Mouse (Mus musculus): ENCODE results near the gene B3gnt3. TPM values are rescaled to one million over a fixed set of nuclear protein-coding genes. Genes with fewer than 3 reads are reported as not detected.
"Not testable (repeated sequence)": the region's sequence is repeated elsewhere in the genome, so short reads cannot be mapped to it uniquely, and the experiment has no call there.

B3gnt3 gene
- total and polyA plus RNA-seq, 3 experiments = 6.1 to 8.6 (median 6.4) TPM

- TF ChIP-seq EP300 (IDR thresholded peaks at IDR 0.05; ENCODE audit: insufficient read depth, low read depth, low read length) (no peak), CTCF (IDR thresholded peaks at IDR 0.05) (no peak), POLR2A (IDR thresholded peaks at IDR 0.05; ENCODE audit: insufficient read depth, low read depth, low read length) (no peak)
- H3K27me3 ChIP-seq (ENCODE audit: control insufficient read depth, insufficient read depth, low read length) = no peaks in the 10 kb centered on the region
- no peak overlapping the region for H3K4me3 ChIP-seq
- WGBS = 35% methylated on average over 3 of the region's 3 CpGs
- H3K27ac ChIP-seq = no peak overlapping the region
- intact Hi-C loops (cut with DNase I) = no loop called here
- no peak overlapping the region for H3K9ac ChIP-seq (ENCODE audit: low read depth, low read length)
- H3K79me2 ChIP-seq (replicated peaks; ENCODE audit: control insufficient read depth, insufficient read depth, low read length) = no peaks in the 10 kb centered on the region
- no peaks in the 10 kb centered on the region for H3K4me1 ChIP-seq (ENCODE audit: control insufficient read depth, insufficient read depth, low read length)
- DNase-seq = no peak
- H3K36me3 ChIP-seq (ENCODE audit: control insufficient read depth, insufficient read depth, low read length) = no peaks in the 10 kb centered on the region
These were observed 39.6 kb upstream of the B3gnt3 start for GRCm38 (mm10) chr8:71741226-71741625.

- intact Hi-C loops (cut with DNase I); H3K4me1 ChIP-seq (ENCODE audit: control insufficient read depth, insufficient read depth, low read length); H3K36me3 ChIP-seq (ENCODE audit: control insufficient read depth, insufficient read depth, low read length); DNase-seq; H3K27me3 ChIP-seq (ENCODE audit: control insufficient read depth, insufficient read depth, low read length); H3K79me2 ChIP-seq (replicated peaks; ENCODE audit: control insufficient read depth, insufficient read depth, low read length); H3K4me3 ChIP-seq; H3K27ac ChIP-seq; H3K9ac ChIP-seq (ENCODE audit: low read depth, low read length): not testable (repeated sequence)
These were observed 36.7 kb upstream of the B3gnt3 start for GRCm38 (mm10) chr8:71738316-71738715.

- WGBS = 63% methylated on average over 3 of the region's 3 CpGs
- no peaks in the 10 kb centered on the region; the same call in 1 of the 2 replicates for H3K4me1 ChIP-seq (ENCODE audit: control insufficient read depth, insufficient read depth, low read length)
- no peaks in the 10 kb centered on the region for H3K27me3 ChIP-seq (ENCODE audit: control insufficient read depth, insufficient read depth, low read length)
- H3K36me3 ChIP-seq (ENCODE audit: control insufficient read depth, insufficient read depth, low read length) = no peaks in the 10 kb centered on the region
- TF ChIP-seq CTCF (IDR thresholded peaks at IDR 0.05) (peak; percentile 74), EP300 (IDR thresholded peaks at IDR 0.05; ENCODE audit: insufficient read depth, low read depth, low read length) (no peak)
- H3K27ac ChIP-seq = no peak overlapping the region
- no peak overlapping the region for H3K4me3 ChIP-seq
- H3K79me2 ChIP-seq (replicated peaks; ENCODE audit: control insufficient read depth, insufficient read depth, low read length) = no peaks in the 10 kb centered on the region
- no peak overlapping the region for H3K9ac ChIP-seq (ENCODE audit: low read depth, low read length)
- peak; percentile 50 to 69 for DNase-seq
- intact Hi-C loops (cut with DNase I) = loop anchor here (2.0 kb wide), 2 partner anchors 23 to 291 kb away; no protein-coding TSS in a partner anchor
These were observed 30.2 kb upstream of the B3gnt3 start for GRCm38 (mm10) chr8:71731652-71732230.

GRCm38 (mm10) chr8:71728826-71729620, 27.4 kb upstream of the B3gnt3 start:
- no peaks in the 10 kb centered on the region for H3K79me2 ChIP-seq (replicated peaks; ENCODE audit: control insufficient read depth, insufficient read depth, low read length)
- WGBS = 4% methylated on average over 16 of the region's 16 CpGs
- DNase-seq = no peak
- no peak for TF ChIP-seq EP300 (IDR thresholded peaks at IDR 0.05; ENCODE audit: insufficient read depth, low read depth, low read length)
- TF ChIP-seq CTCF (IDR thresholded peaks at IDR 0.05) = no peak
- TF ChIP-seq POLR2A (IDR thresholded peaks at IDR 0.05; ENCODE audit: insufficient read depth, low read depth, low read length) = no peak
- H3K9ac ChIP-seq (ENCODE audit: low read depth, low read length) = 0 out of 2 replicates have a peak overlapping the region, but pooled peaks have one; percentile 29
- no peaks in the 10 kb centered on the region for H3K27me3 ChIP-seq (ENCODE audit: control insufficient read depth, insufficient read depth, low read length)
- H3K4me1 ChIP-seq (ENCODE audit: control insufficient read depth, insufficient read depth, low read length) = no peaks in the 10 kb centered on the region; the same call in 1 of the 2 replicates
- no peaks in the 10 kb centered on the region for H3K36me3 ChIP-seq (ENCODE audit: control insufficient read depth, insufficient read depth, low read length)
- intact Hi-C loops (cut with DNase I) = no loop called here
- no peak overlapping the region for H3K4me3 ChIP-seq
- H3K27ac ChIP-seq = no peak overlapping the region

GRCm38 (mm10) chr8:71728240-71728785, 26.7 kb upstream of the B3gnt3 start:
- DNase-seq = no peak
- intact Hi-C loops (cut with DNase I) = no loop called here
- H3K79me2 ChIP-seq (replicated peaks; ENCODE audit: control insufficient read depth, insufficient read depth, low read length) = no peaks in the 10 kb centered on the region
- H3K4me1 ChIP-seq (ENCODE audit: control insufficient read depth, insufficient read depth, low read length) = no peaks in the 10 kb centered on the region; the same call in 1 of the 2 replicates
- H3K27ac ChIP-seq = no peak overlapping the region
- TF ChIP-seq POLR2A (IDR thresholded peaks at IDR 0.05; ENCODE audit: insufficient read depth, low read depth, low read length) = no peak
- no peak for TF ChIP-seq CTCF (IDR thresholded peaks at IDR 0.05)
- no peaks in the 10 kb centered on the region for H3K27me3 ChIP-seq (ENCODE audit: control insufficient read depth, insufficient read depth, low read length)
- H3K36me3 ChIP-seq (ENCODE audit: control insufficient read depth, insufficient read depth, low read length) = no peaks in the 10 kb centered on the region
- peak overlapping the region; percentile 28; the same call in 1 of the 2 replicates for H3K4me3 ChIP-seq
- 0 out of 2 replicates have a peak overlapping the region, but pooled peaks have one; percentile 29 for H3K9ac ChIP-seq (ENCODE audit: low read depth, low read length)
- 7% methylated on average over 21 of the region's 21 CpGs for WGBS

All from heart, adult 2 months (tissue).